Mouse (Mus musculus): ENCODE results near the gene Tcf7l1. TPM values are rescaled to one million over a fixed set of nuclear protein-coding genes. Genes with fewer than 3 reads are reported as not detected.

The Tcf7l1 gene
- total RNA-seq, 1 experiment from 2014 or later = not detected

- no peak for ATAC-seq (replicated peaks; ENCODE audit: insufficient number of reproducible peaks, low FRiP score, low TSS enrichment, poor library complexity, severe bottlenecking)
Measured at GRCm38 (mm10) chr6:72680936-72681335, 108.1 kb downstream of the Tcf7l1 start.

DNA sequence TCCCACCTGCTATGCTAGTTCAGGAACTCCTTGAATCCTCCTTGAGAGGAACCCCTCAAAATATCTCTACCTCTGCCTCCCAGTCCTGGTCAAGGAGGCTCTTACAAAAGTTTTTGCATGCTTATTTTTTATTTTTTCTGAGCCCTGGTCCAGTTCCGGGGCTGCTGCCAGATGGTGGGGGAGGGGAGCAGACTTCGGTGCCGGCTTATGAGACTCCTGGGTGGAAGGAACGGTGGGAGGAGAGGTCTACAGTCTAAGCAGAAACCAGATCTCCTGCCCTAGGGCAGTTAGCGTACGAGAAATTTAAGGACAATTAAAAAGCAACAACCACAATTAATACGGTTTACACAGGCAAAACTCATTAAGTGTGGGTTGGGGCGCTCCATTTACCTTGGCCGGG is 110.4 kb downstream of the Tcf7l1 start:
- no peak for ATAC-seq (replicated peaks; ENCODE audit: insufficient number of reproducible peaks, low FRiP score, low TSS enrichment, poor library complexity, severe bottlenecking)

DNA sequence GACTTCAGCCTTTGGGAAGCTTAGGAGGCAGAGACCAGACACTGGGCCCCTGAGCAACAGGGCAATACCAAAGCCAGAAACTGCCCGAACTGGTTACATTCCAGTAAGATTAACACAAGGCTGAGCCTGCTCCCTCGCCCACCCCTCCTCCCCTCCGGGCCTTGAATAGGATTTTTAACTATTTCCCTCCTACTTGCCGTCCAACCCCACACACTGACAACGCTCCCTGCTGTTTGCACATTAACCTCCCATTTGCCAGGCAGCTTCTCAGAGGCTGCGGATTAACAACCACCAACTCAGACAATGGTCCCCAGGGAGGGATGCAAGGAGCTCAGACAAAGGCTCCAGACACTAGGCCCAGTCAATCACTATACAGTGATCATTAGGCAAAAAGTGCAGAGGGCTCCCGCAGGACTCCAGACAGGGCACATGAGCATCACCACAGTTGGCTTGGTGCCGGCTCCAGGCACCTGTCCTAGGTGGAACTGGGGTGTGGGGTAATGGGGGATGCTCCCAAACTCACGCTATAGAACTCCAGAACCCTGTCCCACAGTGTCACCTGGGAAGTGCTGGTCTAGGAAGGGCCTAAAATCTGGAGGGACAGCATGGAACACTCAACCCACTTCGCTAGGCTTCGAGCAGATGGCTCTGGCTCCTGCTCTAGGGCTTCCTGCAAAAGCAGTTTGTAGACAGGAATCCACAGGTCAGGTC is 111.4 kb downstream of the Tcf7l1 start:
- ATAC-seq (replicated peaks; ENCODE audit: insufficient number of reproducible peaks, low FRiP score, low TSS enrichment, poor library complexity, severe bottlenecking) = no peak

- no peak for ATAC-seq (replicated peaks; ENCODE audit: insufficient number of reproducible peaks, low FRiP score, low TSS enrichment, poor library complexity, severe bottlenecking)
Measured at GRCm38 (mm10) chr6:72677079-72677478, 112.0 kb downstream of the Tcf7l1 start.

GRCm38 (mm10) chr6:72676376-72676775 is 112.7 kb downstream of the Tcf7l1 start:
- ATAC-seq (replicated peaks; ENCODE audit: insufficient number of reproducible peaks, low FRiP score, low TSS enrichment, poor library complexity, severe bottlenecking) = no peak

GRCm38 (mm10) chr6:72673751-72674150 is 115.3 kb downstream of the Tcf7l1 start:
- no peak for ATAC-seq (replicated peaks; ENCODE audit: insufficient number of reproducible peaks, low FRiP score, low TSS enrichment, poor library complexity, severe bottlenecking)

- no peak for ATAC-seq (replicated peaks; ENCODE audit: insufficient number of reproducible peaks, low FRiP score, low TSS enrichment, poor library complexity, severe bottlenecking)
Measured at GRCm38 (mm10) chr6:72671129-72671528, 117.9 kb downstream of the Tcf7l1 start.

GRCm38 (mm10) chr6:72667021-72667420 is 122.0 kb downstream of the Tcf7l1 start:
- ATAC-seq (replicated peaks; ENCODE audit: insufficient number of reproducible peaks, low FRiP score, low TSS enrichment, poor library complexity, severe bottlenecking) = no peak

- no peak for ATAC-seq (replicated peaks; ENCODE audit: insufficient number of reproducible peaks, low FRiP score, low TSS enrichment, poor library complexity, severe bottlenecking)
Measured at GRCm38 (mm10) chr6:72664290-72664689, 124.8 kb downstream of the Tcf7l1 start.

- no peak for ATAC-seq (replicated peaks; ENCODE audit: insufficient number of reproducible peaks, low FRiP score, low TSS enrichment, poor library complexity, severe bottlenecking)
Measured at GRCm38 (mm10) chr6:72663000-72663399, 126.1 kb downstream of the Tcf7l1 start.

DNA sequence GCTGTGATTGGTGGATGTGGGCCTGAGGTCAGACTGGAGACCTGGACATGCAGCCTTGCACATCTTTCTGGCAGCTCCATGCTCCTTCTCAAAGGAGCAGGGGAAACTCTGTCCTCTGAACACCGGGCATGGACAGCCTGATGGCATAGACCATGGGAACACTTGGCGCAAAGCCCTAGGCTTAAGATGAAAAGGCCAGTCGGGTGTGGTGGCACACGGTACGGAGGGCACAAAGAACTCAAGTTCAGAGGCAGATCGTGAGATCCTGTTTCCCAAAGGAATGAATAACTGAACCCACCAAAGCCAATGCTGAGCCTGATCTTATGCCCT is 128.7 kb downstream of the Tcf7l1 start:
- no peak for ATAC-seq (replicated peaks; ENCODE audit: insufficient number of reproducible peaks, low FRiP score, low TSS enrichment, poor library complexity, severe bottlenecking)

GRCm38 (mm10) chr6:72659717-72660390 is 129.2 kb downstream of the Tcf7l1 start:
- ATAC-seq (replicated peaks; ENCODE audit: insufficient number of reproducible peaks, low FRiP score, low TSS enrichment, poor library complexity, severe bottlenecking) = no peak

GRCm38 (mm10) chr6:72658006-72658405 is 131.0 kb downstream of the Tcf7l1 start:
- ATAC-seq (replicated peaks; ENCODE audit: insufficient number of reproducible peaks, low FRiP score, low TSS enrichment, poor library complexity, severe bottlenecking) = no peak

GRCm38 (mm10) chr6:72656053-72656442 is 133.0 kb downstream of the Tcf7l1 start:
- no peak for ATAC-seq (replicated peaks; ENCODE audit: insufficient number of reproducible peaks, low FRiP score, low TSS enrichment, poor library complexity, severe bottlenecking)

DNA sequence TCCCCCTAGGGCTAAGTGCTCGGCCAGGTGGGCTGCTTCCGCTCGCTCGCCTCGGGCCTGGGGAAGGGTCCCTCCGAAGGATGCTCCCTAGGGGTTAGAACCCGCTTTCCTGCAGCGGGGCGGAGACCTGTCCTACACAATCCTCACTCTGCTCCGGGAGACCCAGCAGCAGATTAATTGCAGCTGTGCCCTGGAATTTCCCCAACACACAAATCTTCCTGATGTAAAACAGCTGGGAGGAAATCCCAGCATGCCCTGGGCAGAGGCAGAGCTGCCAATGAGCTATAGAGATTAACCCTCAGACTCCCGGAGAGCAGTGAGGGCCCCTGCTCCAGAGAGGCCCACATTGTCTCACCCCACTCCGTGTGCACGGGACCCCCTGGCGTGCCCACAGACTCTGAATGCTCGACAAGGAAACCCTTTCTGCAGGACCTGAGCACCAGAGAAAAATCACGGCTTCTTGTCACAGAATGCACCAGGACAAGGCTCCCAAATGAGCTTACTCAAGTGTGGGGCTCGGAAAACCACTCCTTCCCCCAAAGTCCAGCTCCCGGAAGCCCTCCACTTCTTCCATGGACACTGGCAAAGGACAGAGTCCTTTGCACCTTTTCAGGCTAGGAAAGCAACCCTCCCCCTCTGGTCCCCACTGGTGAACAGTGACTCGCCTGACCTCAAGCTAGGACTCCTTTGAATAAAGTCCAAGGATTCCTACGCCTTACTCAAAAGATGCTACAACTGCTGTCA is 133.6 kb downstream of the Tcf7l1 start:
- no peak for ATAC-seq (replicated peaks; ENCODE audit: insufficient number of reproducible peaks, low FRiP score, low TSS enrichment, poor library complexity, severe bottlenecking)

DNA sequence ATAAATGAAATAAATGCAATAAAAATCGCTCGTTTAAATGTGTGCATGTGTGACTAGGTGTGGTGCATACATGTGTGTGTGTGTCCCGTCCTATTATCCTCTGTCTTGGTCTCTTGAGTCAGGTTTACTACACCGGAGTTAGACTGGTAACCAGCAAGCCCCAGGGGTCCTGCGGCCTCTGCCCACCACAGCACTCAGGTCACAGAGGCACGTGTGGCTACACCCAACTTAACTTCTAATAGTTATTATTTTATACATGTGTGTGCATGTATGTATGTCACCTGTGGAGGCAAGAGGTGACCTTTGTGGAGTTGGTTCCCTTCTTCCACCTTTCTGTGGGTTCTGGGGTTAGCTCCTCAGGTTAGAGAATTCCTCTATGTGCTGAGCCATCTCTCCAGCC is 134.7 kb downstream of the Tcf7l1 start:
- no peak for ATAC-seq (replicated peaks; ENCODE audit: insufficient number of reproducible peaks, low FRiP score, low TSS enrichment, poor library complexity, severe bottlenecking)

DNA sequence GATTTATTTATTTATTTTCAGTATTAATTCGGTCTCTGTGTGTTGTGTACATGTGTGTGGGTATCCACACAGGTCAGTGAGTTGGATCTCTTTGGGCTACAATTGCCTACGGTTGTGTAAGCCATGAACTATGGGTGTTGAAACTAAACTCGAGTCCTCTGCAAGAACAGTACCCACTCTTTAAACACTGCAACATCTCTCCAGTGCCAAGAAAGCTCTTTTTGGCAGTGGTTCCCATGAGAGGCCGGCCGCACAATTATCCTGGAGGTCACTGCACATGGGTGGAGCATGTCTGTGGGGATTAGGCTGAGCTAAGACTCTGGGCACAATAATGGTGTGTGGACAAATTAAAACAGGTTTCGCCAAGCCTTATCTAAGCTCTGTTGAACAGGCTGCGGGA is 135.6 kb downstream of the Tcf7l1 start:
- no peak for ATAC-seq (replicated peaks; ENCODE audit: insufficient number of reproducible peaks, low FRiP score, low TSS enrichment, poor library complexity, severe bottlenecking)

GRCm38 (mm10) chr6:72650338-72650851 is 138.7 kb downstream of the Tcf7l1 start:
- ATAC-seq (replicated peaks; ENCODE audit: insufficient number of reproducible peaks, low FRiP score, low TSS enrichment, poor library complexity, severe bottlenecking) = no peak

GRCm38 (mm10) chr6:72648002-72648595 is 141.0 kb downstream of the Tcf7l1 start:
- no peak for ATAC-seq (replicated peaks; ENCODE audit: insufficient number of reproducible peaks, low FRiP score, low TSS enrichment, poor library complexity, severe bottlenecking)

All from monocyte, adult 5-6 weeks (primary cell).